Mouse (Mus musculus) G1E (cell line): ENCODE measurements around the gene Gjb6. TPM values are rescaled to one million over a fixed set of nuclear protein-coding genes. Genes with fewer than 3 reads are reported as not detected.

ENCODE experiments used
- ATAC-seq: 2 replicates; pipeline ENCODE4 v1.8.0; 2016; ENCODE audit warnings: mild to moderate bottlenecking; ENCODE audit not compliant: insufficient number of reproducible peaks, poor library complexity, low FRiP score, severe bottlenecking; ENCODE audit errors: extremely low read depth
- DNase-seq: peaks from one replicate; pipeline ENCODE4 v3.0.0; 2012; ENCODE audit warnings: low spot score
- H3K27me3 ChIP-seq: 2 replicates; pipeline ENCODE4 v1.6.1; 2012; ENCODE audit warnings: mild to moderate bottlenecking, low read length, inconsistent platforms; ENCODE audit not compliant: insufficient read depth
- H3K36me3 ChIP-seq: replicated peaks from 2 replicates; pipeline ENCODE3; 2012; ENCODE audit warnings: mild to moderate bottlenecking, inconsistent platforms
- H3K4me1 ChIP-seq: 2 replicates; pipeline ENCODE4 v1.6.1; 2012; ENCODE audit warnings: low read depth, low read length, inconsistent platforms, mixed read lengths; ENCODE audit not compliant: insufficient read depth
- H3K4me3 ChIP-seq: 2 replicates; pipeline ENCODE4 v1.5.1; 2012; ENCODE audit warnings: low read depth, mild to moderate bottlenecking, inconsistent platforms, low read length, moderate library complexity, mixed read lengths
- H3K9me3 ChIP-seq: replicated peaks from 2 replicates; pipeline ENCODE4 v1.6.1; 2012; ENCODE audit warnings: inconsistent platforms
- CTCF ChIP-seq: IDR thresholded peaks from 2 replicates; pipeline ENCODE4 v1.5.1; 2012; ENCODE audit warnings: low read depth, low read length, inconsistent platforms, mixed read lengths
- GATA1 ChIP-seq: IDR thresholded peaks from 2 replicates; pipeline ENCODE4 v1.6.1; 2012; ENCODE audit warnings: borderline replicate concordance, low read length, inconsistent platforms, mixed read lengths
- GATA2 ChIP-seq: IDR thresholded peaks from 2 replicates; pipeline ENCODE4 v1.6.1; 2012; ENCODE audit warnings: low read depth, low read length, inconsistent platforms, borderline replicate concordance
- POLR2AphosphoS5 ChIP-seq: IDR thresholded peaks from 2 replicates; pipeline ENCODE4 v1.6.1; 2012; ENCODE audit warnings: low read depth, low read length, inconsistent platforms; ENCODE audit not compliant: insufficient replicate concordance
- TAL1 ChIP-seq: conservative IDR thresholded peaks from 2 replicates; pipeline ENCODE4 v1.6.1; 2012; ENCODE audit warnings: low read depth, low read length, inconsistent platforms, mixed read lengths
- polyA plus RNA-seq: library from polyadenylated mRNA; stranded (reverse); fragments of >175 nt; gene quantifications from 2 replicates; pipeline ENCODE4 v1.2.3, GENCODE M21; 2012
- total RNA-seq, 2 experiments: library from RNA; stranded (forward) in 1 of 2; stranded (reverse) in 1 of 2; fragments of 200-1000 nt in 1 of 2; fragments of >200 nt in 1 of 2; fragmentation: Nextera tagmentation in 1 of 2; gene quantifications; 2 replicates each; pipeline ENCODE4 v1.2.3; 2014 to 2017

The Gjb6 gene
- total and polyA plus RNA-seq, 3 experiments: 0.11 TPM; not detected in 2

- Histone ChIP-seq H3K4me1 (no peaks in the 10 kb centered on the region), H3K27me3 (peaks cover 3% of the 10 kb centered on the region; the same call in 1 of the 2 replicates), H3K4me3 (no peak overlapping the region), H3K36me3 (no peaks in the 10 kb centered on the region), H3K9me3 (no peaks in the 10 kb centered on the region)
- ATAC-seq: no peak
- TF ChIP-seq GATA1 (no peak), CTCF (no peak), POLR2AphosphoS5 (no peak)
- no peak for DNase-seq
Observed at GRCm38 (mm10) chr14:57095855-57096254, 37.6 kb downstream of the Gjb6 start.

GRCm38 (mm10) chr14:57093029-57093428 is 40.4 kb downstream of the Gjb6 start:
- Histone ChIP-seq H3K27me3 (peaks cover 14% of the 10 kb centered on the region; the same call in 1 of the 2 replicates), H3K4me3 (no peak overlapping the region), H3K4me1 (no peaks in the 10 kb centered on the region), H3K9me3 (no peaks in the 10 kb centered on the region), H3K36me3 (no peaks in the 10 kb centered on the region)
- no peak for TF ChIP-seq GATA2
- no peak for TF ChIP-seq CTCF
- no peak for TF ChIP-seq TAL1
- no peak for TF ChIP-seq POLR2AphosphoS5
- no peak for TF ChIP-seq GATA1
- DNase-seq (peak; percentile 33), ATAC-seq (no peak)

- ATAC-seq: no peak
- no peak for DNase-seq
- no peaks in the 10 kb centered on the region for H3K9me3 ChIP-seq
- no peak for TF ChIP-seq TAL1
- TF ChIP-seq GATA2: no peak
- no peak for TF ChIP-seq CTCF
- TF ChIP-seq POLR2AphosphoS5: no peak
- no peak for TF ChIP-seq GATA1
- no peaks in the 10 kb centered on the region for H3K36me3 ChIP-seq
- H3K4me3 ChIP-seq: no peak overlapping the region
- H3K27me3 ChIP-seq: peaks cover 17% of the 10 kb centered on the region
- H3K4me1 ChIP-seq: no peaks in the 10 kb centered on the region
Observed at GRCm38 (mm10) chr14:57090001-57090400, 43.4 kb downstream of the Gjb6 start.

- H3K36me3 ChIP-seq: no peaks in the 10 kb centered on the region
- H3K9me3 ChIP-seq: no peaks in the 10 kb centered on the region
- H3K4me1 ChIP-seq: no peaks in the 10 kb centered on the region
- ATAC-seq: no peak
- no peak for DNase-seq
- no peak overlapping the region for H3K4me3 ChIP-seq
- no peak for TF ChIP-seq GATA1
- no peak for TF ChIP-seq TAL1
- TF ChIP-seq CTCF: no peak
- TF ChIP-seq GATA2: no peak
- no peak for TF ChIP-seq POLR2AphosphoS5
- peaks cover 17% of the 10 kb centered on the region for H3K27me3 ChIP-seq
Observed at GRCm38 (mm10) chr14:57089107-57089506, 44.3 kb downstream of the Gjb6 start.

GRCm38 (mm10) chr14:57084180-57084668 is 49.2 kb downstream of the Gjb6 start:
- no peaks in the 10 kb centered on the region for H3K36me3 ChIP-seq
- no peak for DNase-seq
- no peaks in the 10 kb centered on the region for H3K4me1 ChIP-seq
- no peak overlapping the region for H3K4me3 ChIP-seq
- ATAC-seq: no peak
- no peaks in the 10 kb centered on the region for H3K9me3 ChIP-seq
- peaks cover 10% of the 10 kb centered on the region for H3K27me3 ChIP-seq
- no peak for TF ChIP-seq POLR2AphosphoS5
- TF ChIP-seq GATA1: no peak
- no peak for TF ChIP-seq GATA2

GRCm38 (mm10) chr14:57082863-57083262 is 50.5 kb downstream of the Gjb6 start:
- no peak for ATAC-seq

More at GRCm38 (mm10) chr14:57082863-57083262, 50.5 kb downstream of the Gjb6 start:
- no peak for TF ChIP-seq TAL1
- no peak for TF ChIP-seq POLR2AphosphoS5
- TF ChIP-seq GATA2: no peak
- no peak for TF ChIP-seq CTCF
- no peak for TF ChIP-seq GATA1
- no peaks in the 10 kb centered on the region for H3K4me1 ChIP-seq
- no peak overlapping the region for H3K4me3 ChIP-seq
- no peak for DNase-seq
- no peaks in the 10 kb centered on the region for H3K9me3 ChIP-seq
- H3K27me3 ChIP-seq: peaks cover 6% of the 10 kb centered on the region
- H3K36me3 ChIP-seq: no peaks in the 10 kb centered on the region
